Mouse (Mus musculus) thymus, postnatal 36 days (tissue): ENCODE data around the gene Ralgps2.
A peak's percentile ranks its signal among the peaks of the same experiment; 100 is the strongest.

Experiments
- DNase-seq, 2 experiments: peaks; one replicate each; pipeline ENCODE4 v3.0.0; 2022; ENCODE audit warnings: mixed read lengths in 2 of 2

Gene Ralgps2

GRCm38 (mm10) chr1:156954216-156954615, 14.8 kb upstream of the Ralgps2 start:
- no peak for DNase-seq

GRCm38 (mm10) chr1:156950354-156950753, 10.9 kb upstream of the Ralgps2 start:
- no peak for DNase-seq

- no peak for DNase-seq
Measured at GRCm38 (mm10) chr1:156940584-156940983, 1.2 kb upstream of the Ralgps2 start.

- no peak for DNase-seq
Measured at GRCm38 (mm10) chr1:156940142-156940522, 706 bp upstream of the Ralgps2 start.

GRCm38 (mm10) chr1:156938705-156939242, 652 bp downstream of the Ralgps2 start:
- peak; percentile 90 to 94 for DNase-seq

GRCm38 (mm10) chr1:156937436-156937835, 2.0 kb downstream of the Ralgps2 start:
- no peak for DNase-seq

GRCm38 (mm10) chr1:156933712-156934111, 5.7 kb downstream of the Ralgps2 start:
- peak; percentile 61 to 77 for DNase-seq

GRCm38 (mm10) chr1:156932036-156932774, 7.2 kb downstream of the Ralgps2 start:
- no peak for DNase-seq

- peak in 1 of 2 experiments; percentile 52 for DNase-seq
Measured at GRCm38 (mm10) chr1:156931106-156931870, 8.1 kb downstream of the Ralgps2 start.

- DNase-seq: no peak
Measured at GRCm38 (mm10) chr1:156930263-156930662, 9.2 kb downstream of the Ralgps2 start.

GRCm38 (mm10) chr1:156928255-156928654, 11.2 kb downstream of the Ralgps2 start:
- DNase-seq: no peak

- DNase-seq: no peak
Measured at GRCm38 (mm10) chr1:156923511-156923910, 15.9 kb downstream of the Ralgps2 start.

- DNase-seq: no peak
Measured at GRCm38 (mm10) chr1:156922921-156923320, 16.5 kb downstream of the Ralgps2 start.

- no peak for DNase-seq
Measured at GRCm38 (mm10) chr1:156921290-156921994, 18.0 kb downstream of the Ralgps2 start.

GRCm38 (mm10) chr1:156917460-156917859, 22.0 kb downstream of the Ralgps2 start:
- DNase-seq: no peak

GRCm38 (mm10) chr1:156916361-156916760, 23.1 kb downstream of the Ralgps2 start:
- no peak for DNase-seq

GRCm38 (mm10) chr1:156914942-156915341, 24.5 kb downstream of the Ralgps2 start:
- no peak for DNase-seq

- DNase-seq: no peak
Measured at GRCm38 (mm10) chr1:156913190-156913589, 26.2 kb downstream of the Ralgps2 start.

- DNase-seq: no peak
Measured at GRCm38 (mm10) chr1:156910948-156911347, 28.5 kb downstream of the Ralgps2 start.

- DNase-seq: no peak
Measured at GRCm38 (mm10) chr1:156909866-156910265, 29.6 kb downstream of the Ralgps2 start.

- no peak for DNase-seq
Measured at GRCm38 (mm10) chr1:156909265-156909664, 30.2 kb downstream of the Ralgps2 start.

- DNase-seq: no peak
Measured at GRCm38 (mm10) chr1:156905660-156906059, 33.8 kb downstream of the Ralgps2 start.

- no peak for DNase-seq
Measured at GRCm38 (mm10) chr1:156903899-156904298, 35.5 kb downstream of the Ralgps2 start.
